Mouse (Mus musculus): ENCODE results near the gene Syk. TPM values are rescaled to one million over a fixed set of nuclear protein-coding genes. Genes with fewer than 3 reads are reported as not detected.

Syk gene
- polyA plus RNA-seq, 1 experiment from 2014 or later, result 9.6 TPM

GRCm38 (mm10) chr13:52654830-52655308 is 71.9 kb downstream of the Syk start:
- Histone ChIP-seq H3K9ac (ENCODE audit: low read length) (no peak overlapping the region), H3K4me2 (ENCODE audit: low read length) (no peak overlapping the region), H3K27me3 (ENCODE audit: control insufficient read depth, insufficient read depth, low read length) (no peaks in the 10 kb centered on the region; the same call in none of the 2 replicates), H3K9me3 (ENCODE audit: control insufficient read depth, low read length) (no peaks in the 10 kb centered on the region), H3K27ac (replicated peaks in 1 of 2; ENCODE audit: control insufficient read depth in 1 of 2, insufficient read depth in 1 of 2, low read depth in 2 of 2, low read length in 2 of 2) (no peak overlapping the region), H3K36me3 (ENCODE audit: control insufficient read depth, insufficient read depth, low read length) (no peaks in the 10 kb centered on the region), H3K4me1 (ENCODE audit: control insufficient read depth in 2 of 2, insufficient read depth in 2 of 2, low read length in 2 of 2) (no peaks in the 10 kb centered on the region), H3K4me3 (ENCODE audit: control insufficient read depth in 1 of 2, insufficient read depth in 1 of 2, low read depth in 1 of 2, low read length in 2 of 2) (no peak overlapping the region)
- 35% methylated on average over 9 of the region's 9 CpGs for WGBS
- no peak for ATAC-seq (ENCODE audit: insufficient number of reproducible peaks, insufficient read depth, low FRiP score, low read depth)

GRCm38 (mm10) chr13:52657966-52658365 is 75.0 kb downstream of the Syk start:
- Histone ChIP-seq H3K4me3 (ENCODE audit: control insufficient read depth in 1 of 2, insufficient read depth in 1 of 2, low read depth in 1 of 2, low read length in 2 of 2) (no peak overlapping the region), H3K27ac (replicated peaks in 1 of 2; ENCODE audit: control insufficient read depth in 1 of 2, insufficient read depth in 1 of 2, low read depth in 2 of 2, low read length in 2 of 2) (no peak overlapping the region), H3K4me1 (ENCODE audit: control insufficient read depth in 2 of 2, insufficient read depth in 2 of 2, low read length in 2 of 2) (no peaks in the 10 kb centered on the region), H3K36me3 (ENCODE audit: control insufficient read depth, insufficient read depth, low read length) (no peaks in the 10 kb centered on the region), H3K9ac (ENCODE audit: low read length) (no peak overlapping the region), H3K4me2 (ENCODE audit: low read length) (no peak overlapping the region), H3K27me3 (ENCODE audit: control insufficient read depth, insufficient read depth, low read length) (no peaks in the 10 kb centered on the region; the same call in none of the 2 replicates), H3K9me3 (ENCODE audit: control insufficient read depth, low read length) (no peaks in the 10 kb centered on the region)
- WGBS, result 77% methylated on average over 7 of the region's 7 CpGs
- no peak for ATAC-seq (ENCODE audit: insufficient number of reproducible peaks, insufficient read depth, low FRiP score, low read depth)

- 9% methylated on average over 8 of the region's 8 CpGs for WGBS
- Histone ChIP-seq H3K9ac (ENCODE audit: low read length) (no peak overlapping the region), H3K27ac (replicated peaks in 1 of 2; ENCODE audit: control insufficient read depth in 1 of 2, insufficient read depth in 1 of 2, low read depth in 2 of 2, low read length in 2 of 2) (no peak overlapping the region), H3K4me2 (ENCODE audit: low read length) (no peak overlapping the region), H3K36me3 (ENCODE audit: control insufficient read depth, insufficient read depth, low read length) (no peaks in the 10 kb centered on the region), H3K27me3 (ENCODE audit: control insufficient read depth, insufficient read depth, low read length) (no peaks in the 10 kb centered on the region; the same call in none of the 2 replicates), H3K4me3 (ENCODE audit: control insufficient read depth in 1 of 2, insufficient read depth in 1 of 2, low read depth in 1 of 2, low read length in 2 of 2) (no peak overlapping the region), H3K9me3 (ENCODE audit: control insufficient read depth, low read length) (no peaks in the 10 kb centered on the region), H3K4me1 (ENCODE audit: control insufficient read depth in 2 of 2, insufficient read depth in 2 of 2, low read length in 2 of 2) (no peaks in the 10 kb centered on the region)
- ATAC-seq (ENCODE audit: insufficient number of reproducible peaks, insufficient read depth, low FRiP score, low read depth), result no peak
These were observed 75.5 kb downstream of the Syk start for GRCm38 (mm10) chr13:52658477-52658876.

- ATAC-seq (ENCODE audit: insufficient number of reproducible peaks, insufficient read depth, low FRiP score, low read depth), result no peak
- 75% methylated on average over 11 of the region's 11 CpGs for WGBS
These were observed 76.2 kb downstream of the Syk start for GRCm38 (mm10) chr13:52659171-52659665.

GRCm38 (mm10) chr13:52669889-52670288 is 86.9 kb downstream of the Syk start:
- H3K9ac ChIP-seq (ENCODE audit: low read length), result no peak overlapping the region
- H3K27me3 ChIP-seq (ENCODE audit: control insufficient read depth, insufficient read depth, low read length), result no peaks in the 10 kb centered on the region
- H3K4me1 ChIP-seq (ENCODE audit: control insufficient read depth in 2 of 2, insufficient read depth in 2 of 2, low read length in 2 of 2), result no peaks in the 10 kb centered on the region
- no peaks in the 10 kb centered on the region for H3K36me3 ChIP-seq (ENCODE audit: control insufficient read depth, insufficient read depth, low read length)
- ATAC-seq (ENCODE audit: insufficient number of reproducible peaks, insufficient read depth, low FRiP score, low read depth), result no peak
- 63% methylated on average over 3 of the region's 3 CpGs for WGBS
- H3K9me3 ChIP-seq (ENCODE audit: control insufficient read depth, low read length), result peaks cover 3% of the 10 kb centered on the region; the same call in 1 of the 2 replicates
- no peak overlapping the region for H3K27ac ChIP-seq (replicated peaks in 1 of 2; ENCODE audit: control insufficient read depth in 1 of 2, insufficient read depth in 1 of 2, low read depth in 2 of 2, low read length in 2 of 2)
- no peak overlapping the region for H3K4me2 ChIP-seq (ENCODE audit: low read length)
- H3K4me3 ChIP-seq (ENCODE audit: control insufficient read depth in 1 of 2, insufficient read depth in 1 of 2, low read depth in 1 of 2, low read length in 2 of 2), result no peak overlapping the region

More at GRCm38 (mm10) chr13:52659171-52659665, 76.2 kb downstream of the Syk start:
- no peak overlapping the region for H3K27ac ChIP-seq (replicated peaks in 1 of 2; ENCODE audit: control insufficient read depth in 1 of 2, insufficient read depth in 1 of 2, low read depth in 2 of 2, low read length in 2 of 2)
- no peak overlapping the region for H3K4me3 ChIP-seq (ENCODE audit: control insufficient read depth in 1 of 2, insufficient read depth in 1 of 2, low read depth in 1 of 2, low read length in 2 of 2)
- H3K36me3 ChIP-seq (ENCODE audit: control insufficient read depth, insufficient read depth, low read length), result no peaks in the 10 kb centered on the region
- no peak overlapping the region for H3K4me2 ChIP-seq (ENCODE audit: low read length)
- H3K4me1 ChIP-seq (ENCODE audit: control insufficient read depth in 2 of 2, insufficient read depth in 2 of 2, low read length in 2 of 2), result no peaks in the 10 kb centered on the region
- no peaks in the 10 kb centered on the region; the same call in none of the 2 replicates for H3K27me3 ChIP-seq (ENCODE audit: control insufficient read depth, insufficient read depth, low read length)
- no peaks in the 10 kb centered on the region for H3K9me3 ChIP-seq (ENCODE audit: control insufficient read depth, low read length)
- H3K9ac ChIP-seq (ENCODE audit: low read length), result no peak overlapping the region

- no peak overlapping the region for H3K9ac ChIP-seq (ENCODE audit: low read length)
- WGBS, result 46% methylated on average over 4 of the region's 4 CpGs
These were observed 90.3 kb downstream of the Syk start for GRCm38 (mm10) chr13:52673272-52673671.

GRCm38 (mm10) chr13:52673856-52674255 is 90.9 kb downstream of the Syk start:
- Histone ChIP-seq H3K27me3 (ENCODE audit: control insufficient read depth, insufficient read depth, low read length) (no peaks in the 10 kb centered on the region), H3K4me2 (ENCODE audit: low read length) (no peak overlapping the region), H3K4me3 (ENCODE audit: control insufficient read depth in 1 of 2, insufficient read depth in 1 of 2, low read depth in 1 of 2, low read length in 2 of 2) (no peak overlapping the region), H3K9ac (ENCODE audit: low read length) (no peak overlapping the region), H3K4me1 (ENCODE audit: control insufficient read depth in 2 of 2, insufficient read depth in 2 of 2, low read length in 2 of 2) (no peaks in the 10 kb centered on the region), H3K9me3 (ENCODE audit: control insufficient read depth, low read length) (peaks cover 3% of the 10 kb centered on the region; the same call in 1 of the 2 replicates), H3K27ac (replicated peaks in 1 of 2; ENCODE audit: control insufficient read depth in 1 of 2, insufficient read depth in 1 of 2, low read depth in 2 of 2, low read length in 2 of 2) (no peak overlapping the region), H3K36me3 (ENCODE audit: control insufficient read depth, insufficient read depth, low read length) (no peaks in the 10 kb centered on the region)
- 39% methylated on average over 4 of the region's 4 CpGs for WGBS
- no peak for ATAC-seq (ENCODE audit: insufficient number of reproducible peaks, insufficient read depth, low FRiP score, low read depth)

More at GRCm38 (mm10) chr13:52673272-52673671, 90.3 kb downstream of the Syk start:
- no peaks in the 10 kb centered on the region for H3K4me1 ChIP-seq (ENCODE audit: control insufficient read depth in 2 of 2, insufficient read depth in 2 of 2, low read length in 2 of 2)
- peaks cover 3% of the 10 kb centered on the region; the same call in 1 of the 2 replicates for H3K9me3 ChIP-seq (ENCODE audit: control insufficient read depth, low read length)
- no peak overlapping the region for H3K27ac ChIP-seq (replicated peaks in 1 of 2; ENCODE audit: control insufficient read depth in 1 of 2, insufficient read depth in 1 of 2, low read depth in 2 of 2, low read length in 2 of 2)
- no peak overlapping the region for H3K4me3 ChIP-seq (ENCODE audit: control insufficient read depth in 1 of 2, insufficient read depth in 1 of 2, low read depth in 1 of 2, low read length in 2 of 2)
- H3K27me3 ChIP-seq (ENCODE audit: control insufficient read depth, insufficient read depth, low read length), result no peaks in the 10 kb centered on the region
- no peaks in the 10 kb centered on the region for H3K36me3 ChIP-seq (ENCODE audit: control insufficient read depth, insufficient read depth, low read length)
- no peak for ATAC-seq (ENCODE audit: insufficient number of reproducible peaks, insufficient read depth, low FRiP score, low read depth)
- no peak overlapping the region for H3K4me2 ChIP-seq (ENCODE audit: low read length)

GRCm38 (mm10) chr13:52674839-52675238 is 91.9 kb downstream of the Syk start:
- WGBS, result 35% methylated on average over 12 of the region's 12 CpGs
- H3K27ac ChIP-seq (replicated peaks in 1 of 2; ENCODE audit: control insufficient read depth in 1 of 2, insufficient read depth in 1 of 2, low read depth in 2 of 2, low read length in 2 of 2), result no peak overlapping the region
- H3K36me3 ChIP-seq (ENCODE audit: control insufficient read depth, insufficient read depth, low read length), result no peaks in the 10 kb centered on the region
- H3K9me3 ChIP-seq (ENCODE audit: control insufficient read depth, low read length), result peaks cover 3% of the 10 kb centered on the region; the same call in 1 of the 2 replicates
- H3K27me3 ChIP-seq (ENCODE audit: control insufficient read depth, insufficient read depth, low read length), result no peaks in the 10 kb centered on the region
- no peak for ATAC-seq (ENCODE audit: insufficient number of reproducible peaks, insufficient read depth, low FRiP score, low read depth)
- H3K4me3 ChIP-seq (ENCODE audit: control insufficient read depth in 1 of 2, insufficient read depth in 1 of 2, low read depth in 1 of 2, low read length in 2 of 2), result no peak overlapping the region
- H3K4me2 ChIP-seq (ENCODE audit: low read length), result no peak overlapping the region
- H3K4me1 ChIP-seq (ENCODE audit: control insufficient read depth in 2 of 2, insufficient read depth in 2 of 2, low read length in 2 of 2), result no peaks in the 10 kb centered on the region
- no peak overlapping the region for H3K9ac ChIP-seq (ENCODE audit: low read length)

All from heart, embryonic 14.5 days (tissue).